Mouse (Mus musculus) neural tube, embryonic 14.5 days (tissue): ENCODE data around the gene Calcrl. TPM values are rescaled to one million over a fixed set of nuclear protein-coding genes. Genes with fewer than 3 reads are reported as not detected.
A peak's percentile ranks its signal among the peaks of the same experiment; 100 is the strongest.

Experiments used
- ATAC-seq: fragments of 200-750 bp; cut with Nextera tagmentation; 2 replicates; pipeline ENCODE4 v1.8.0; 2017; ENCODE audit warnings: low read depth, mild to moderate bottlenecking, moderate TSS enrichment, moderate library complexity
- H3K27ac ChIP-seq: fragments of 300-500 bp; sonication (generic); 2 replicates; pipeline ENCODE4 v1.5.1; 2014; ENCODE audit warnings: low read depth, mild to moderate bottlenecking, control low read depth, low read length, moderate library complexity, mixed read lengths
- H3K27me3 ChIP-seq: fragments of 300-500 bp; sonication (generic); 2 replicates; pipeline ENCODE4 v1.6.1; 2014; ENCODE audit warnings: low read length; ENCODE audit not compliant: control insufficient read depth, insufficient read depth
- H3K36me3 ChIP-seq: fragments of 300-500 bp; sonication (generic); 2 replicates; pipeline ENCODE4 v1.6.1; 2014; ENCODE audit warnings: low read length, mixed read lengths; ENCODE audit not compliant: control insufficient read depth, insufficient read depth
- H3K4me1 ChIP-seq: fragments of 300-500 bp; sonication (generic); 2 replicates; pipeline ENCODE4 v1.6.1; 2014; ENCODE audit warnings: low read length; ENCODE audit not compliant: control insufficient read depth, insufficient read depth
- H3K4me2 ChIP-seq: fragments of 300-500 bp; sonication (generic); 2 replicates; pipeline ENCODE4 v1.6.1; 2014; ENCODE audit warnings: mild to moderate bottlenecking, low read depth, low read length, control low read depth
- H3K4me3 ChIP-seq: fragments of 300-500 bp; sonication (generic); 2 replicates; pipeline ENCODE4 v1.5.1; 2014; ENCODE audit warnings: low read depth, low read length, control low read depth, mixed read lengths
- H3K9ac ChIP-seq: fragments of 300-500 bp; sonication (generic); replicated peaks from 2 replicates; pipeline ENCODE4 v1.6.1; 2014; ENCODE audit warnings: low read depth, mild to moderate bottlenecking, control low read depth, low read length, mixed read lengths
- H3K9me3 ChIP-seq: fragments of 300-500 bp; sonication (generic); 2 replicates; pipeline ENCODE4 v1.6.1; 2016; ENCODE audit warnings: low read length; ENCODE audit not compliant: control insufficient read depth
- WGBS: fragments of 180-500 bp; shearing (Covaris S2); extraction: QIAGEN DNeasy Blood & Tissue Kit; methylation state at CpG from one replicate; pipeline ENCODE4 v1.1.7; 2014; 5-methylcytosine and 5-hydroxymethylcytosine counted together
- polyA plus RNA-seq: library from polyadenylated mRNA; unstranded; fragments of >200 nt; fragmentation: Nextera tagmentation; extraction: Ambion mirVana; gene quantifications from 2 replicates; pipeline ENCODE4 v1.2.1, GENCODE M21; 2014

The Calcrl gene
- polyA plus RNA-seq, 1 experiment from 2014 or later = 28.4 TPM

- Histone ChIP-seq H3K27me3 (no peaks in the 10 kb centered on the region), H3K27ac (no peak overlapping the region), H3K9ac (no peak overlapping the region), H3K36me3 (no peaks in the 10 kb centered on the region), H3K4me1 (no peaks in the 10 kb centered on the region), H3K9me3 (no peaks in the 10 kb centered on the region), H3K4me3 (no peak overlapping the region), H3K4me2 (no peak overlapping the region)
- 57% methylated on average over 10 of the region's 10 CpGs for WGBS
- ATAC-seq = peak; percentile 57; the same call in 1 of the 2 replicates
These were observed 29.5 kb upstream of the Calcrl start for GRCm38 (mm10) chr2:84454551-84455235.

- peak; percentile 70; the same call in 1 of the 2 replicates for ATAC-seq
- 10% methylated on average over 5 of the region's 5 CpGs for WGBS
These were observed 28.8 kb upstream of the Calcrl start for GRCm38 (mm10) chr2:84454051-84454450.

DNA sequence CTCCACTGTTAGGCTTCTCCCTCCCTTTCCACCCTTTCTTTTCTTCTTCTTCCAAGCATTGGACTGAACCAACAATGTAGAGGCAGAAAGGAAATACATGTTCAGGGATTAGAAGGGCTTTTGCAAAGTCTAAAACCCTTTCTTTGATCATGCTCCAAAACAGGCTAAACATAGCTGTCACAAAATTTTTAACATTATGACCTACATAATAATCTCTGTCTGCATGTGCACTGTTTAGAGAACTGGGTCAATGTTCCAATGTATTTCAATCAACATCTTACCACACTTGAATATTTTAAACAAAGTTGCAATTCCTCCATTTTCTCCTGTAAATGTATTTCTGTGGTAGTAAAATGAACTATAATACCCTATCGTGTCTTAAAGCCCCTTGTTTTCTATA is 20.3 kb upstream of the Calcrl start:
- no peak for ATAC-seq
- 92% methylated on average over 1 of the region's 1 CpGs for WGBS
- Histone ChIP-seq H3K9ac (no peak overlapping the region), H3K27me3 (no peaks in the 10 kb centered on the region), H3K36me3 (no peaks in the 10 kb centered on the region), H3K4me3 (no peak overlapping the region), H3K4me2 (no peak overlapping the region), H3K27ac (no peak overlapping the region), H3K4me1 (no peaks in the 10 kb centered on the region), H3K9me3 (no peaks in the 10 kb centered on the region)

More at GRCm38 (mm10) chr2:84454051-84454450, 28.8 kb upstream of the Calcrl start:
- Histone ChIP-seq H3K27me3 (no peaks in the 10 kb centered on the region), H3K4me3 (no peak overlapping the region), H3K27ac (no peak overlapping the region), H3K9ac (no peak overlapping the region), H3K4me1 (no peaks in the 10 kb centered on the region), H3K4me2 (no peak overlapping the region), H3K36me3 (no peaks in the 10 kb centered on the region), H3K9me3 (no peaks in the 10 kb centered on the region)

DNA sequence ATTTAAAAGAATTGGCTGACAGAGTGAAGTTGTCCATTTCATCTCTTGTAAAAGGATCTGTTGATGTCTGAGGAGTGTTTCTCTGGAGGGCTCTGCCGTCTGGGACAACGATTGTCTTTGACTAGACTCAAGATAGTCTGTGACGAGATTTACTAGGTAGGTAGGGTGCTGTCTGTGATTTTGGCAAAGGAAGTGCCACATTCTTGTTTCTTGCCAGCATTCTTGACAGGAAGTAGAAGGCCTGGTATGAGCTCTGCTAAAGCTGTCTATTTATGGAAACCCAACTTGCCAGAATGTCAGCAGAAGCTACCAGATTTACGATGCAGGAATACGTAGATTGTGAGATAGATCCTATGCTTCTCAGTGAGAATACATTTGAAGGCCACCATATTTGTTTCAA is 16.7 kb upstream of the Calcrl start:
- Histone ChIP-seq H3K9me3 (no peaks in the 10 kb centered on the region), H3K36me3 (no peaks in the 10 kb centered on the region), H3K4me3 (no peak overlapping the region), H3K4me2 (no peak overlapping the region), H3K9ac (no peak overlapping the region), H3K27ac (no peak overlapping the region), H3K27me3 (no peaks in the 10 kb centered on the region), H3K4me1 (no peaks in the 10 kb centered on the region)
- 87% methylated on average over 5 of the region's 5 CpGs for WGBS
- ATAC-seq = no peak

DNA sequence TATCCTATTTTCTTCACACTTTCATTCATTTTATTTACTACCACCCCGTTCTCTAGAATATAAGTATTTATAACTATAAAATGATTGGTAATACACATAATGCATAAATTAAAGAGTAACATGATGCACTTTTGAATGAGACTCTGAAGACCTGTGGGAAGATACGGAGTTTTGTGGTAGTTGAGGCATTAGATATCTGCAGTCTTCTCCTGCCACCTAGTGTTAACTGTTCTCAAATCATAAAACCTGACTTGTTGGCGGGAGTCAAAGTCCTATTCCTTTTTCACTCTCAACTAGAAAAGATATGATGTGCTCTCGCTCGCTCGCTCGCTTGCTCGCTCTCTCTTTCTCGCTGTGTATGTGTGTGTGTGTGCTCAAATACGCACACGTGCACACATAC is 4.5 kb upstream of the Calcrl start:
- Histone ChIP-seq H3K4me1 (no peaks in the 10 kb centered on the region), H3K4me3 (no peak overlapping the region), H3K36me3 (no peaks in the 10 kb centered on the region), H3K4me2 (no peak overlapping the region), H3K9me3 (no peaks in the 10 kb centered on the region), H3K9ac (no peak overlapping the region), H3K27me3 (no peaks in the 10 kb centered on the region), H3K27ac (no peak overlapping the region)
- ATAC-seq = peak; percentile 85; the same call in 1 of the 2 replicates
- 51% methylated on average over 11 of the region's 11 CpGs for WGBS

DNA sequence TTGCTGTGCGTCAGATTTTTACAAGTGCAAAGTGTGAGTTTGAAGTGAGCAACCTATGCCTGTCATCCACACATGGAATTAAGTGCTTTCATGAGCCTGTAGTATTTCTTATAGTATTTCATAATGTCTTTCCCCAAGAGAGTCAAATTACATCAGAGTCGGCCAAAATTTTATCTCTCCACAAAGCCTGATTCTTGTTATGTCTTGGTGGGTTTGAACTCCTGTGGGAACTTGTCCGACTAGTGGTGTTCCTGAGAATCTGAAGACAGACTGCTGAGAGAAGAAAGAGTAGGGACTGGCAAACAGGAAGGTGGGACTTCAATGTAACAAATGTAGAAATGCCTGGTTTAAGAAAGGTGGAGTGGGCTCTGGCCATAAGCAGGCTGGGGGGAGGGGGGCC is 3.6 kb upstream of the Calcrl start:
- Histone ChIP-seq H3K9me3 (no peaks in the 10 kb centered on the region), H3K9ac (no peak overlapping the region), H3K27ac (no peak overlapping the region), H3K4me2 (no peak overlapping the region), H3K27me3 (no peaks in the 10 kb centered on the region), H3K36me3 (no peaks in the 10 kb centered on the region), H3K4me3 (no peak overlapping the region), H3K4me1 (no peaks in the 10 kb centered on the region)
- no peak for ATAC-seq
- 67% methylated on average over 3 of the region's 3 CpGs for WGBS

- no peaks in the 10 kb centered on the region for H3K4me1 ChIP-seq
- WGBS = 80% methylated on average over 4 of the region's 4 CpGs
- H3K4me2 ChIP-seq = no peak overlapping the region
- ATAC-seq = no peak
- no peak overlapping the region for H3K9ac ChIP-seq
- H3K27ac ChIP-seq = no peak overlapping the region
- no peaks in the 10 kb centered on the region for H3K9me3 ChIP-seq
- no peaks in the 10 kb centered on the region for H3K36me3 ChIP-seq
- no peaks in the 10 kb centered on the region for H3K27me3 ChIP-seq
- H3K4me3 ChIP-seq = no peak overlapping the region
These were observed 1.3 kb upstream of the Calcrl start for GRCm38 (mm10) chr2:84426531-84426930.

GRCm38 (mm10) chr2:84416501-84416900 is 8.7 kb downstream of the Calcrl start:
- Histone ChIP-seq H3K4me1 (no peaks in the 10 kb centered on the region), H3K4me3 (no peak overlapping the region), H3K4me2 (no peak overlapping the region), H3K9ac (no peak overlapping the region), H3K36me3 (no peaks in the 10 kb centered on the region), H3K27me3 (no peaks in the 10 kb centered on the region), H3K9me3 (no peaks in the 10 kb centered on the region), H3K27ac (no peak overlapping the region)
- WGBS = 30% methylated on average over 4 of the region's 4 CpGs
- no peak for ATAC-seq

DNA sequence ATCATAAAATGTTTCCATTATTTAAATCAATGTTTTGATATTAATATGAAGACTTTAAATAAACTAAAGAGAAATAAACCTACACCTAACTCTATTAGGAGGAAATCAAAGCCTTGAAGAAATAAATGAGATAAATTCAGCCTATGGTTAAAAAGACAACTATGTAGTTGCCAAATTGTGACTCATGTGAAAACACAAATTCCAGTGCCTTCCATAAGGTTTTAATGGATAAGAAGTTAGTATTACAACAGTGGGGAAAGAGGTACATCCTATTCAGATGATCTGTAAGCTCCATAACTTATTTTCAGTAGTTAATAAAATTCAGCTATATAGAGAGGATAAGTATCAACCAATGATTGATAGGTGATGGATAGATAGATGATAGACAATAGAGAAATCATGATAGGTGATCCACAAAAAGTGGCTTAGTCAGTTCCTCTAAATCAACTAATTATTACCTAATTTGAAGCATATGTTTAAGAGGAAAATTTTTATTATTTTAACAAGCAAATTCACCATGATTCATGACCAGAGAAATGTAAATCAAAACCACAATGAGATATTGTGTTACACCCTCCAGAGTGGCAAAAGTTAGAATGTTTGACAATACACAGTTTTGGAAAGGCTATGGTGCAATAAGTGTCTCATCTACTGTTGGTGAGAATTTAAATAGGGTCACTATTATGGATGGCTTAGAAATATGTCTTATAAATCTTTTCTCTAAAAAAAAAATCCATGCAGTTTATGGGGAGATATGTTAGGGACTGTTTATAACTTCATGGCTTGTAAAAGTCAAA is 15.2 kb downstream of the Calcrl start:
- Histone ChIP-seq H3K27ac (no peak overlapping the region), H3K4me2 (no peak overlapping the region), H3K9me3 (no peaks in the 10 kb centered on the region), H3K36me3 (no peaks in the 10 kb centered on the region), H3K9ac (no peak overlapping the region), H3K27me3 (no peaks in the 10 kb centered on the region), H3K4me1 (no peaks in the 10 kb centered on the region), H3K4me3 (no peak overlapping the region)
- ATAC-seq = no peak
